Mouse (Mus musculus): ENCODE measurements around the gene Cep135.

DNA sequence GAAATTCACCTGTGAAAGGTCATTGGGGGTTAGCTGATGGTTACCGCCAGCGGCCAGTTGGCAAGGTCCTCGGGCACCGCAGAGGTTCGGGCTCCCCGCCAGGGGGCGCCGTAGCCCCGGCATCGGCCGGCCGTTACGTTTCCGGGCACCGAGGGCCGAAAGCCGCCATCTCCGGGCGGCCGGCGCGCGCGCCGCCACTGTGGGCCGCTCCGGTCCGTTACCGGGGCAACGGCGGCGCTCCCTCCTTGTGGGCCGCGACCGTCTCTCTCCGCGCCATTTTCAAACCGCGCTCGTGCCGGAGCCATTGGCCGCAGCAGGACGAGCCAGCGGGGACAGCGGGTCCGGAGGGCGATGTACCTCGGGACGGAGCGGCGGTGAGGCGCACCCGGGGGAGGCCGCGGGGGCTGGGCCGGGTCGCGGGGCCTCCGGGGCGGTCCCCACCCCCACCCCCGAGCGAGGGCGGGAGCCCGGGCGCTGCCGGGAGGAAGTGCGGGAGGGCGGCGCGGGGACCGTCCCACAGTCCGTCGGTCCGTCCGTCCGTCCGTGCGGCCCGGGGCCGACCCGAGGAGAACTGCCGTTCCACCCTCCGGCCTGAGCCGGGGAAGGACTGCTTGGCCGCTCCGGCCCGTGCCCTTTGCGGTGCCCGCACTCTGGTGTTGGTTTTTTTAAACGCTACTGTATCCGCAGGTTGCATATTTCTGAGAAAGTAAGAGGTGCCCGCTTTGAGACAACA lies at the start of gene Cep135:
- TF ChIP-seq CTCF (IDR thresholded peaks at IDR 0.05; ENCODE audit: low read depth) (peak; percentile 89), EP300 (IDR thresholded peaks at IDR 0.05; ENCODE audit: low read depth) (no peak)
